Mouse (Mus musculus) lung, embryonic 15.5 days (tissue): ENCODE data around the gene Ogfod3. TPM values are rescaled to one million over a fixed set of nuclear protein-coding genes. Genes with fewer than 3 reads are reported as not detected.
A peak's percentile ranks its signal among the peaks of the same experiment; 100 is the strongest.

ENCODE experiments used
- ATAC-seq: fragments of 200-750 bp; cut with Nextera tagmentation; 2 replicates; pipeline ENCODE4 v1.8.0; 2017; ENCODE audit warnings: moderate number of reproducible peaks, borderline replicate concordance; ENCODE audit not compliant: low FRiP score, low TSS enrichment; ENCODE audit errors: extremely low read depth
- H3K27ac ChIP-seq: fragments of 300-500 bp; sonication (generic); 2 replicates; pipeline ENCODE4 v1.5.1; 2015; ENCODE audit warnings: moderate library complexity, mild to moderate bottlenecking, inconsistent platforms
- H3K27me3 ChIP-seq: fragments of 300-500 bp; sonication (generic); 2 replicates; pipeline ENCODE4 v1.6.1; 2015; ENCODE audit warnings: inconsistent platforms
- H3K36me3 ChIP-seq: fragments of 300-500 bp; sonication (generic); 2 replicates; pipeline ENCODE4 v1.6.1; 2015; ENCODE audit warnings: inconsistent platforms
- H3K4me1 ChIP-seq: fragments of 300-500 bp; sonication (generic); 2 replicates; pipeline ENCODE4 v1.6.1; 2015; ENCODE audit warnings: inconsistent platforms
- H3K4me2 ChIP-seq: fragments of 300-500 bp; sonication (generic); 2 replicates; pipeline ENCODE4 v1.6.1; 2015; ENCODE audit warnings: inconsistent platforms, mild to moderate bottlenecking, moderate library complexity
- H3K4me3 ChIP-seq: fragments of 300-500 bp; sonication (generic); 2 replicates; pipeline ENCODE4 v1.5.1; 2015; ENCODE audit warnings: mild to moderate bottlenecking, inconsistent platforms
- H3K9ac ChIP-seq: fragments of 300-500 bp; sonication (generic); 2 replicates; pipeline ENCODE4 v1.6.1; 2015; ENCODE audit warnings: inconsistent platforms
- H3K9me3 ChIP-seq: fragments of 300-500 bp; sonication (generic); 2 replicates; pipeline ENCODE4 v1.6.1; 2016; ENCODE audit warnings: inconsistent platforms
- WGBS: fragments of 180-500 bp; shearing (Covaris S2); methylation state at CpG from one replicate; pipeline ENCODE4 v1.1.7; 2015; 5-methylcytosine and 5-hydroxymethylcytosine counted together
- polyA plus RNA-seq: library from polyadenylated mRNA; unstranded; fragments of >200 nt; fragmentation: Nextera tagmentation; extraction: Ambion mirVana; gene quantifications from 2 replicates; pipeline ENCODE4 v1.2.1, GENCODE M21; 2015

Gene Ogfod3
- 25.7 and 27.9 TPM in 2 replicates for polyA plus RNA-seq

DNA sequence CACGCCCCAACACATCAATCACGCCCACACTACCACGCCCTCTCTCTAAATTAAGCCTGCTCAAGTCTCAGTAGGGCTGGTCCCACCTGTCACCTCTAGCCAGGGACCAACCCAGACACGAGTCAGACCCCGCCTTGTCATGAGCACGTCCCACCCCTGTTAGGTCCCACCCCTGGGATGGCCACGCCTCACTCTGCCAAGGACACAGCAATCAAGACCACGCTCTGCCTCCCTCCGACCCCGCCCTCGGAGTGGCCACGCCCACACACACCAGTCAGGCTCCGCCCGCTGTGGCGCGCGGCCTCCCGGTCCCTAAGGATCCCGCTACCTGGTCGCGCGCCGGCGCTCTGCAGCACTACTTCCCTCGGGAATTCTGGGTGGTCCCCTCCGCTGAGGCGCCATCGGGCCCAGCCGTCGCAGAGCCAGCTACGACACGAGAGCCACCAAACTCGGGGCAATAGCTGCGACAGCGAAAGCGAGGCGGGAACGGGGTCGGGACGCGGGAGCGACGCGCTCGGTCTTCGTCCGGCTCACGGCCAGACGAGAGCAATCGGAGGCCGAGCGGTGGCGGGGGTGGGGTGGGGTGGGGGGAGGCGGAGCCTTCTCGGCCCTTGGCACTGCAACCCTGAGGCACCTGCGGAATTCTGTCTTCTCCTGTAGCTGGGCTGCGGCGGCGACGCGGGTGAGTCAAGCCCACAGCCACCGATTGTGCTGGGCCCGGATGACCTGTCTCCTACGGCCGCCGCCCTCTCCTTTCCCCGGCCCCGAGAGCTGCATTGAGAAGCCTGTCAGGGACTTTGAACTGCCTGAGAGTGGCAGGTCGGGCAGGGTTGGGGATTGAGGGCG, at the start of gene Ogfod3, which contains the start of gene Hexdc:
Gene Ogfod3 (minus strand): TSS at position 551 of the 846 bp plus-strand sequence.
Gene Hexdc (plus strand): TSS at position 273 of the 846 bp plus-strand sequence.
- under 1% methylated on average over 70 of the region's 70 CpGs for WGBS
- Histone ChIP-seq H3K9ac (peak within 1 kb of the TSS; percentile 72), H3K27me3 (no peaks in the 10 kb centered on the region), H3K27ac (peak within 1 kb of the TSS; percentile 82), H3K36me3 (peaks cover 15% of the 10 kb centered on the region; the same call in 1 of the 2 replicates), H3K4me1 (peaks cover 30% of the 10 kb centered on the region), H3K9me3 (no peaks in the 10 kb centered on the region), H3K4me2 (peak within 1 kb of the TSS; percentile 81), H3K4me3 (peak within 1 kb of the TSS; percentile 85)
- peak; percentile 97 for ATAC-seq

DNA sequence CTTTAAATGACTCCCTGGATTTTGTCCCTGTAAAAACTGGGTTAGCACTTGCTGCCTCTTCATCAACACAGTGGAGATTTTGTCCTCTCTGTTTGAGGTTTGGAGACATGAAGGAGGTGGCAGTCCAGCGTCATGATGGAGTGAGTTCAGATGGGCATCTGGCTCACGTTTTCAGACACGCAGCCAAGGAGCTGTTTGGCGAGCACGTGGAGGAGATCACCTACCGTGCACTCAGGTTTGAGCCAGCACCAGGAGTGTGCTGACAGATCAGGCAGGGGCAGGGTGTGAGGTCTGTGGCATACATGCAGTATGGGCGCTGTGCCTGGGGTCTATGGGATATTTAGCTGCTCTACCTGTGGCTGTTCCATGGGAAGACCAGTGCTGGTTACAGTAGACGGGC, 45.7 kb upstream of the Ogfod3 start:
- peaks cover 93% of the 10 kb centered on the region for H3K36me3 ChIP-seq
- no peak overlapping the region for H3K27ac ChIP-seq
- no peaks in the 10 kb centered on the region for H3K4me1 ChIP-seq
- H3K9me3 ChIP-seq = no peaks in the 10 kb centered on the region
- H3K27me3 ChIP-seq = no peaks in the 10 kb centered on the region
- H3K4me3 ChIP-seq = no peak overlapping the region
- H3K4me2 ChIP-seq = no peak overlapping the region
- no peak for ATAC-seq
- H3K9ac ChIP-seq = no peak overlapping the region
- WGBS = 84% methylated on average over 8 of the region's 8 CpGs

DNA sequence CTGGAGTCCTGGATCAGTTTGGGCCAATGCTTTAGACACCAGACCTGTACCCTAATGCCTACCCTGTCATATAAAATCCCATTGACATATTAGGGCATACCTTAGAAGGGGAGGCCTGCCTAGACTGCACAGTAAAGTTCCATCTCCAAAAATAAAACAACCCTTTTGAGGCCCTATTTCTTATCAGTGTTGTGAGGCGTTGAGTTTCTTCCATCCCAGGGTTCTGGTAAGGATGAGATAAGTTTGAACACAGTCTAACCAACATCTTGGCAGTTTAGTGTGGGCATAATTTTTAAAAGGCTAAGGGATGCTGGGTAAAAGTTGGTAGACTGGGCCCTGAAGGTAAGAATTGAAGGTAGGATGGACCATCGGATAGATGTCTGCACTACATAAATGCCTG, 35.2 kb upstream of the Ogfod3 start:
- Histone ChIP-seq H3K27me3 (no peaks in the 10 kb centered on the region), H3K4me2 (no peak overlapping the region), H3K4me3 (no peak overlapping the region), H3K27ac (no peak overlapping the region), H3K9ac (no peak overlapping the region), H3K9me3 (no peaks in the 10 kb centered on the region), H3K4me1 (peaks cover 20% of the 10 kb centered on the region), H3K36me3 (peaks cover 40% of the 10 kb centered on the region)
- WGBS = 88% methylated on average over 2 of the region's 2 CpGs
- ATAC-seq = no peak

- Histone ChIP-seq H3K9me3 (no peaks in the 10 kb centered on the region), H3K27me3 (no peaks in the 10 kb centered on the region), H3K4me2 (peak overlapping the region; percentile 65), H3K9ac (peak overlapping the region; percentile 83), H3K27ac (peak overlapping the region; percentile 97), H3K4me3 (peak overlapping the region; percentile 87), H3K4me1 (peaks cover 23% of the 10 kb centered on the region), H3K36me3 (peaks cover 20% of the 10 kb centered on the region)
- no peak for ATAC-seq
- WGBS = 2% methylated on average over 28 of the region's 28 CpGs
Observed at GRCm38 (mm10) chr11:121237345-121238128, 33.0 kb upstream of the Ogfod3 start.

DNA sequence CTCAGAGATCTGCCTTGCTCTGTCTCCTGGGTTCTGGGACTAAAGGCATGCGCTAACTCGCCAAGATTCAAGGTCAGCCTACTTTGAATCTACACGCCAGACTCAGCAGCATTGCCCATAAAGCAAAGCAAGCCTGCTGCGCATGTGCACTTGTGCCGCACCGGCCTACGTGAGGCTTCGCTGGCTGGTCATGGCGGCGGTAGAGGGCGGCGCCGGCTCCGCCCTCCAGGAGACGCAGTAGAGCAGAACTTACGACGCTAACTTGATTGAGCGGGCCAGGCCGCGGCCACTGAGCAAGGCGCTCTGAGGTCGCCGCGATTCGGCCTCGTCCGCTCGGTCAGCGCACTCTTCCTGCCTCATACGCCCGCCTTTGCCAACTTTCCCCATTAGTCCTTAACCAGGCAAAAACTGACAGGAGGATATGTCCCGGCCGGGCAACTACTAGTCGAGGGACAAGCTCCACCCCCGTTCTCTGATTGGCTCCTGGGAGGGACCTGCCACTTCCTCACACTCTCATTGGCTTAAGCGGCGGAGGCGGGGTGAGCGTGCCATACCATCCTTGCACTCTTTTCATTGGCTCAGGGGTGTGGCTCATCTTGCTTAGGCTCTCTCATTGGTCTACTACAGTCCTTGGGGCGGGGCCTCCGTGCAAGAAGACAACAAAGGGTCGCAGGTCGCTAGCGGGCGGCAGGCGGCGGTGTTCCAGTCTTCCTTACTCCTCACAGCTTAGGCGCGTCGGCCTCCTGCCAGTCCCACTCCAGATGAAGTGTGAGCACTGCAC, 32.2 kb upstream of the Ogfod3 start, which contains the start of gene Narf:
Gene Narf (plus strand): TSS at position 690 of the 781 bp plus-strand sequence.
- peak; percentile 100 for ATAC-seq
- WGBS = under 1% methylated on average over 50 of the region's 50 CpGs
- peak within 1 kb of the TSS; percentile 100 for H3K27ac ChIP-seq
- peaks cover 13% of the 10 kb centered on the region for H3K36me3 ChIP-seq
- peak within 1 kb of the TSS; percentile 65 for H3K4me2 ChIP-seq
- H3K27me3 ChIP-seq = no peaks in the 10 kb centered on the region
- peak within 1 kb of the TSS; percentile 83 for H3K9ac ChIP-seq
- H3K9me3 ChIP-seq = no peaks in the 10 kb centered on the region
- H3K4me3 ChIP-seq = peak within 1 kb of the TSS; percentile 87
- H3K4me1 ChIP-seq = peaks cover 23% of the 10 kb centered on the region

DNA sequence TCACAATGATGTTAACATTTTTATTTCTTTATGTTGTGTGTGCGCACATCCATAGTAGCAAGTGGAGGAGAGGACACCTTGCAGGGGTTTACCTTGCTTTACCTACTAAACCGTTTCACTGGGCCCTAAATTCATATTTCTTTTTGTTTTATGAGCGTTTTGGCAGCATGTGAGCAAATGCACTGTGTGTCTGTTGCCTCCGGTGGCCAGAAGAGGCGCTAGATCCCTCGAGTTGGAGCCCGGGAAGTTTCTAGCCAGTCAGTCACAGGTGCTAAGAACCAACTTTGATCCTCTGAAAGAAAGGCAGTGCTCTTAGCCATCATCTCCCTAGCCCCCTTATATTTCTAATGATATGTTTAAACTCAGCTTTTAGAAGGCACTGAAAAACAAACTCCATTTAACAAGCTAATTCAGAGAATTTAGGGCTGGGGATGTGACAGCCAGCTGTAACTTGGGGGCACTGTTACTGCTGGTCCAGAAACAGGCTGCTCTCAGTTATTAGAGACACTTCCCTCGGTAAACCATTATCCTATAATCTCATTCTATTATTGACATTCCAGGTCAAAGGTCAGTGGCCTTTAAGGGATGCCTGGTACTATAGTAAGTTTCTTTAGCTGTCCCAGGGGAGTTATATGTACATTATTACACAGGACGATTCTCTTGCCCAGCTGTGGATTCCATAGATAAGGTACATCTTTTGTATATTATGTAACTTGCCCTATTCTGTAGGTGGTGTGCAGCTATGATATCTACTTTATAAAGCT, 31.1 kb upstream of the Ogfod3 start:
- Histone ChIP-seq H3K9me3 (no peaks in the 10 kb centered on the region), H3K4me3 (peak overlapping the region; percentile 87; the same call in 1 of the 2 replicates), H3K27me3 (no peaks in the 10 kb centered on the region), H3K27ac (peak overlapping the region; percentile 100), H3K4me1 (peaks cover 23% of the 10 kb centered on the region), H3K36me3 (peaks cover 6% of the 10 kb centered on the region), H3K9ac (0 out of 2 replicates have a peak overlapping the region, but pooled peaks have one; percentile 79), H3K4me2 (peak overlapping the region; percentile 63; the same call in 1 of the 2 replicates)
- ATAC-seq = no peak
- WGBS = 29% methylated on average over 9 of the region's 9 CpGs

- ATAC-seq = no peak
- H3K4me3 ChIP-seq = no peak overlapping the region
- H3K27ac ChIP-seq = no peak overlapping the region
- no peaks in the 10 kb centered on the region for H3K9me3 ChIP-seq
- H3K9ac ChIP-seq = no peak overlapping the region
- no peak overlapping the region for H3K4me2 ChIP-seq
- no peaks in the 10 kb centered on the region for H3K27me3 ChIP-seq
- peaks cover 29% of the 10 kb centered on the region for H3K4me1 ChIP-seq
- 37% methylated on average over 4 of the region's 4 CpGs for WGBS
- H3K36me3 ChIP-seq = no peaks in the 10 kb centered on the region
Observed at GRCm38 (mm10) chr11:121232706-121233105, 28.2 kb upstream of the Ogfod3 start.

DNA sequence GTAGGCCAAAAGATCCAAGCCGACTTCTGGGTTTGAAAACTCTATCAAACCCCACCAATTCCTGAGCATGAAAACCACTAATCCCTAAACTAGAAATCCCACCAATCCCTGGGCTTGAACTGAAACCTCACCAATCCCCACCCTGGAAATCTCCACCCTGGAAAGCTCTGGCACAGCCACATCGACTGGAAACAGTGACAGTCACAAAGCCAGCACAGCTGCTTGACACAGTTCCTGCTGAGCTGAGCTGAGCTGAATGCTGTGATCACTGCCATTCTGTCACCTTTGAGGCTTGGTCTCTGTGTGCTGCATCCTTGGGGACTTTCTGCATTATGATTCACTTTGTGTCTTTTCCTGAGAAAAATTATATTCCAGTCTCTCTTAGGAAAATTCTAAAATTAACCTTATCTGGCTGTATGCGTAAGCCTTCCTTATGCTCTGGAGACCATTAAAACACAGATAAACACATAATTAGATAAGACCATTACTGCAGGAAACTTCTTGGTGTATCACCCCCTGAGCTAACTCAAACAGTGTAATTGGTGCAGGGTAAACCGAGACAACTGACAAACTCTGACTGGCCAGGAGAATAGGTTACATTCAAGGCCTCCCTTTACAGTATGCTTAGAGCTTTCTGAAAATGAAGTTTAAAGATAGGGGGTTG, 27.2 kb upstream of the Ogfod3 start:
- no peak for ATAC-seq
- Histone ChIP-seq H3K9me3 (no peaks in the 10 kb centered on the region), H3K36me3 (0 out of 2 replicates have a peak, but pooled peaks cover 1% of the 10 kb centered on the region), H3K27me3 (no peaks in the 10 kb centered on the region), H3K4me3 (no peak overlapping the region), H3K27ac (no peak overlapping the region), H3K9ac (no peak overlapping the region), H3K4me2 (no peak overlapping the region), H3K4me1 (peaks cover 34% of the 10 kb centered on the region)
- WGBS = 45% methylated on average over 4 of the region's 4 CpGs

- Histone ChIP-seq H3K9ac (no peak overlapping the region), H3K36me3 (0 out of 2 replicates have a peak, but pooled peaks cover 4% of the 10 kb centered on the region), H3K4me1 (peaks cover 34% of the 10 kb centered on the region), H3K27me3 (no peaks in the 10 kb centered on the region), H3K4me2 (no peak overlapping the region), H3K4me3 (no peak overlapping the region), H3K27ac (no peak overlapping the region), H3K9me3 (no peaks in the 10 kb centered on the region)
- no peak for ATAC-seq
- WGBS = 73% methylated on average over 4 of the region's 4 CpGs
Observed at GRCm38 (mm10) chr11:121231191-121231590, 26.7 kb upstream of the Ogfod3 start.

DNA sequence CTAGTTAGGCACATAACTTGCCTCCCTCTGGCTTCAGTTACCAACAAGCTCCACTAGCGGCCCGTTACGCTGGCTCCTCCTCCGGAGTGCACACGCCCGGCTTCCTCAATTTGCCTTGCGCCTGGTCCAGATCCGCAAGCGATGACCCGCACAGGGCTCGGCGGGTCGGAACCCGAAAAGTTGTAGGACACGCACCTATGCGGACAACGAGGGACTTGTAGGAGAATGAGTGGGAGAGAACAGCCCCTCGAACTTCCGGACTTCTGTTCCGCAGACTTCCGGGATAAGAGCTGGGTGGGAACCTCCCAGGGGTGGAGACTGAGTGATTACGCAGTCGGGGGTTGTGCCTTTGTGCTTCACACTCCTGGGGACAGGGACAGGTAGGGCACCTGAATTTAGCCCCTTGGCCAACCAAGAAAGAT, 24.5 kb upstream of the Ogfod3 start, which contains the start of gene Cybc1:
Gene Cybc1 (minus strand): TSS at position 305 of the 422 bp plus-strand sequence.
- ATAC-seq = peak; percentile 89
- Histone ChIP-seq H3K4me1 (peaks cover 26% of the 10 kb centered on the region), H3K27ac (peak within 1 kb of the TSS; percentile 86), H3K4me2 (peak within 1 kb of the TSS; percentile 91), H3K27me3 (no peaks in the 10 kb centered on the region), H3K4me3 (peak within 1 kb of the TSS; percentile 93), H3K36me3 (peaks cover 25% of the 10 kb centered on the region), H3K9ac (peak within 1 kb of the TSS; percentile 76), H3K9me3 (no peaks in the 10 kb centered on the region)
- WGBS = under 1% methylated on average over 23 of the region's 23 CpGs
